Mouse (Mus musculus): Measurements from ENCODE around the gene Eif4g1. TPM values are rescaled to one million over a fixed set of nuclear protein-coding genes. Genes with fewer than 3 reads are reported as not detected.

The Eif4g1 gene
- total RNA-seq, 2 experiments from 2014 or later: 283 to 297 TPM

DNA sequence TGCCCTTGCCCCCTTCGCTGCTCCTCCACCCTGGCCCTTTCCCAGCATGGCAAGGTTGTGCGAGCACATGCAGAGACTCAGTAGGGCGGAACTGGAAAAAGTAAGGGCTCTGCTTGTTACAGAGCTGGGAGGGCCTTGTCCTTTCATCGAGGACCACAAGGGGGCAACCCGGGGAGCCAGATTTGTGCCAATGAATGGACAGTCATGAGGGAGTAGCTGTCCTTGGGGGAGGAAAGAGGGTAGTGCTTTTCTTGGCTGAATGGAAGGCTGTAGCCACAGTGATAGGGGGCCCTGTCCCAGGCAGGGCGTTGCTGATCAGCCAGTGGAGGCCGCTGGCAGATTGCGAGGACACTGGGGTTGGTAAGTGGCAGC, 34.4 kb downstream of the Eif4g1 start:
- peak; percentile 80 for TF ChIP-seq CTCF (conservative IDR thresholded peaks at IDR 0.05)
- DNase-seq (ENCODE audit: low spot score in 2 of 2): peak; percentile 65 to 74
- H3K27ac ChIP-seq: peak overlapping the region; percentile 77

DNA sequence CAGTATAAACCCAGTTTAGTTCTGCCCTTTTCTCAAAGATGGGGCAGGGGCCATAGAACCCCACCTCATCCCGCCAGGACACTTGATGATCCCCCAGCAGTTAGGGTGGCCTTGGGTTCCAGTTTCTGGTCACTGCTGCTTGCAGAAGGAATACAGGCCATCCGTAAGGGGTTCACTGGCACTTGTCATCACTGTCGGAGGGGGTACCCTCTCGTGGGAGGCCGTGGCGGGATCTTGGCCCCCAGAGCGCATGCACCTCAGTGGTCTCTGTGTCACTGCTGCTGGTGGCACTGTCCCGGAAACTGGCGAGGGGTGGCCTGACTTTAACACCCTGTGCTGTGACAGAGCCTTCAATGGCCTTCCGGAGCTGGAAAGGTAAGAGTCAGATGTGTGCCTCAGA, 35.0 kb downstream of the Eif4g1 start:
- TF ChIP-seq CTCF (conservative IDR thresholded peaks at IDR 0.05): no peak
- peak overlapping the region; percentile 77; the same call in 1 of the 2 replicates for H3K27ac ChIP-seq
- DNase-seq (ENCODE audit: low spot score in 2 of 2): no peak
- no peak overlapping the region for H3K4me3 ChIP-seq

More for the DNA sequence above, 34.4 kb downstream of the Eif4g1 start:
- H3K4me3 ChIP-seq: no peak overlapping the region

DNA sequence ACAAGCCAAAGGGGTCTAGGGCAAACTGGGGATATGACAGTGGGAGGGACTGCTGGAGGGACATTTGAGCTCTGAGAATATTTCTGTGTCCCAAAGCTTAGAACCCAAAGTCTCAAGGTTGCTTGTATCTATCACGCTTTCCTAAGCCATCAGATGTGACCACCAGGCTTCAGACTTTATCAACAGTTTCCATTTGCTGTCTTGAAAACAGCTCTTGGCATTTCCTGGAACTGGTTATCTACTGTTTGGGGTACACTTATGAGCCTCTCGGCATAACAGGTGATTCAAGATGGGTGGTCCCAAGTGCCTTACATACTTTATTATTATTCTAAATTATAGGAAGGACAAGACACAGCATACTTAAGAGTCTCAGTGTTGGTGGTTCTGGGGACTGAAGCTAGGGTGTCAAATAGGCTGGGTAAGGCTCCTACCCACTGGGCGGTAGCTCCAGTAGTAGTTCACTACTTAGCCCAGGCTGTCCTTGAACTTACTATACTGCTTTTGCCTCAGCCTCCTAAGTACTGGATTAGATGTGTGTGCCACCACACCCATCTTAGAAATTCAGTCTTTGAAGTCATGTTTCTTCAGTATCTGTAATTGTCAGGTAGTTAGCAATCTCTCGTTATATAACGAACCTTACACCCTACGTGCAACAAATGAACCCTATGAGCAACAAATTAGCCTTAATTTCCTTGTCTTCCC, 35.7 kb downstream of the Eif4g1 start:
- TF ChIP-seq CTCF (conservative IDR thresholded peaks at IDR 0.05): no peak
- Histone ChIP-seq H3K4me3 (no peak overlapping the region), H3K27ac (peak overlapping the region; percentile 44; the same call in 1 of the 2 replicates)
- no peak for DNase-seq (ENCODE audit: low spot score in 2 of 2)

DNA sequence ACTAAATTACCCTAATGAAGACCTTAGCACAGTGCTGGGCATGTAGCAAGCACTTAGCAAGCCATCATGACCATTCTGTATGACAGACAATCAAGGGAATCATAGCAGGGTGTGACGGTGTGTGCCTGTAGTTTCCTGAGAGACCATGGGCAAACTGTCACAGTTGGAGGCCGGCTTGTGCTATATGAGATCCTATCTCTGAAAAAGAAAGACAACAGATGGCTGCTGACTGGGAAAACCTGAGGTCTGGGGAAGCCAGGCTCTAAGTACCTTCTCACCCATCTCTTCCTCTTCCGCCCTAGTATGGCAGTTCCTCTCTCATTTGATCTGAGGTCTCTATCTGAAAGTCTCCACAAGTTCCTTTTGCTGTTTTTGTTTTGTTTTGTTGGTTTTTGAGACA, 37.7 kb downstream of the Eif4g1 start:
- no peak for DNase-seq (ENCODE audit: low spot score in 2 of 2)

DNA sequence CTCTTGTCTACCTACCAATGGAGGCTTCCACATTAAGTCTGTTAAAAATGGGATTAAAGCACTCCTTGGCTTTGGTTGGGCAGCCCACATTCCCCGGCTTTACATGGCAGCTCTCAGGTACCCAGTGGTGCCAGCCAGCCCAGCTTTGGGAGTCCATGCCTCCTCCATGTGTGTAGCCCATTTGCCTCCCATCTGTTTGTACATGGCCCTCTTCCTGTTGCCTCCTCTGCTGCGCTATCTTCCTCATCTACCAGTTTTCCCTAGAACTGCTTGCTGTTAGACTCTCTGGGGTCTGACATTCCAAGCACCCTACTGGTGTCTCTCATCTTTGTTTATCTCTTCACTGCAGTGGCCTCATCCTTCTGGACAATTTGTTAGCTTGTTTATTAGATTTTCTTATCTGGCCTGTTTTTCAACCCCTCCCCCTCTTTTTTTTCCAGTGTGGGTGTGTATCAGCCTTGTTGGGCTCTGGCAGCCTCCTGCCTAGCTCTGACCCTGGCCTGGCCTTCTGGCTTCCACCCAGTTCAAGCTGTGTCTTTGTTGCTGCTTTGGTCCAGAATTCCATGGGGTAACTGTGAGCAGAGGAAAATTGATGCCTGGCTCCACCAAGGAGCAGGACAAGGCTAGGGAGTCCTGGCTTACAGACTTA, 38.4 kb downstream of the Eif4g1 start:
- TF ChIP-seq CTCF (conservative IDR thresholded peaks at IDR 0.05): no peak
- DNase-seq (ENCODE audit: low spot score in 2 of 2): no peak
- Histone ChIP-seq H3K4me3 (no peak overlapping the region), H3K27ac (peak overlapping the region; percentile 44)

More for the DNA sequence above, 37.7 kb downstream of the Eif4g1 start:
- no peak for TF ChIP-seq CTCF (conservative IDR thresholded peaks at IDR 0.05)
- Histone ChIP-seq H3K27ac (peak overlapping the region; percentile 44), H3K4me3 (no peak overlapping the region)

DNA sequence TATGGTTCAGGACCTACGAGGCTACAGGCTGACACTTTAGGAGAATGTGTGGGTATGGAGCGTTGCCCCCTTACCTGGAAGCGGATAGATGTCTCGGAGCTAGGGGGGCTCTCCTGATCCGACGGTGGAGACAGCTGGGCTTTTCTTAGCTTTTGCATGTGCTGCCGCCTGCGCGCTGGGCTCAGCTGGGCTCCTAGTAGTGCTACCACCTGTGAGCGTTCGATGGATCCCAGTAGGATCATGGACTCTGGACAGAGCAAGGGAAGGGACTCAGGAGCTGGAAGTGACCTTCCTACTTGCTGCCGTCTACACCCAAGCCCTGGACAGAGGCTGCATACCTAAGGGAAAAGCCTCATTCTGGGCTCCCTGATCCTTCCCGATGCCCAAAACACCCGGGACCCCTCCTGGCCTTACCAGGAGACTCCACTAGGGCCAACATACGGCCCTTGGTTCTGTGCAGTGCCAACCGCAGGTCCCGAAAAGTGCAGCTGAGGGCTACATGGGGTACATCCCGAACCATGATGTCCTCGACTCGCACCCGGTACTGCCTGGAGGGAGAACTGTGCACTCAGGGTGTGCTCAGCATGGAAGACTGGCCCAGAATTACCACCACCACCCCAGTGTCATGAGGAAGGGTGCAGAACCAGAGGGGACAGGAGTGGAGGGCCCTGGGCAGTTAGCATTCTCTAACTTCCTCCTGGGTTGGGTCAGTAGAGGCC, 40.3 kb downstream of the Eif4g1 start:
- Histone ChIP-seq H3K27ac (peak overlapping the region; percentile 44), H3K4me3 (no peak overlapping the region)
- no peak for TF ChIP-seq CTCF (conservative IDR thresholded peaks at IDR 0.05)
- no peak for DNase-seq (ENCODE audit: low spot score in 2 of 2)

DNA sequence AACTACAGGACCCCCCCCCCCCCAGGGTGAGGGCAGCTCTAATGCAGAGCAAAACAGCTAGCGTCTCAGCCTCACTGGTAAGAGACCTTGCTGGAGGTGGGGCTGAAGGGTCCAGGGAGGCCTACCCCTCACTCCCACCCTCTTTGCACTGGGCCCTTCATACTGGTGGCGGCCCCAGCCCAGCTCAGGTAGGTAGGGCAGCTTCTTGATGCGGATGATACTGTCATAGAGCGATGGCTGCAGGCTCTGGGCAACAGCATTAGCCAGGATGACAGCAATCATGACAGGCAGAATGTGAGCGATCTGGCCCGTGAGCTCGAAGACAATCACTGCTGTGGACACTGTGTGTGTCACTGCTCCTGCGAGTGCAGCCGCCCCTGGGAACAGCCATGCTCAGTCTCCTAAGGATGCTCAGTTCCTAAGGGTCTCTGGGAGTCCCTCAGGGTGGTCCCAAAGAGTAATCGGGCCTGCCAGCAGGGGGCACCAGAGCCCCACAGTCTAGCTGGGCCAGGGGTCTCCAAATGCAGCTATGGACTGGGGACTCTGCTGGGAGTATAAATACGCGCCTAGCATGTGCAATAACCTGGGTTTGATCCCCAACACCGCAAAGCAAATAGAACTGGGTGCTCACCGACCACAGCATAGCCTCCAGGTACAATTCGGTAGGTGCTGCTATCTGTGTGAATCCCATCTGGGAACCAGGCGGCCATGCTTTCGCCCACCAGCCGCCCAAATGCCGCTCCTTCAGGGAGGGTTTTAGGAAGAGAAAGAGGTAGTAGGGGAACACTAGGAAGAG, 41.0 kb downstream of the Eif4g1 start:
- no peak for DNase-seq (ENCODE audit: low spot score in 2 of 2)
- 0 out of 2 replicates have a peak overlapping the region, but pooled peaks have one; percentile 20 for H3K27ac ChIP-seq
- H3K4me3 ChIP-seq: no peak overlapping the region
- peak; percentile 86 for TF ChIP-seq CTCF (conservative IDR thresholded peaks at IDR 0.05)

DNA sequence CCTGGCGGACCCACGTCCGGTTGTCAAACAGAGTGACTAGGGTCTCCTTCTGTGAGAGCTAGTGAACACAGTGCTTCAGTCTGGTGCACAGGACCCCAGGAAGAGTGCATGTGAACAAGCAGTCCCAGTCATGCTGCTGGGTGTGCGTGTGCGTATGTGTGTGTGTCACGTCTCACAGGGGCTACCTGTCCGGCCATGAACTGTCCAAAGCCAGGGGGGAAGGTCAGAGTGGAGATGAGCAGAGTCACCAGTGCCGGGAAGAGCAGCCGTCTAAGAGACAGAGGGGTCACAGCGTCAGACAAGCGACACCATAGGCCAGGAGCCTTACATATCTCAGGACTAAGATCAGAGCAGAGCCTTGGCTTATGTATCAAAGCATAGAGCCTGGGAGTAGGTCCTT, 42.3 kb downstream of the Eif4g1 start:
- Histone ChIP-seq H3K4me3 (no peak overlapping the region), H3K27ac (no peak overlapping the region)
- DNase-seq (ENCODE audit: low spot score in 2 of 2): no peak
- TF ChIP-seq CTCF (conservative IDR thresholded peaks at IDR 0.05): no peak

DNA sequence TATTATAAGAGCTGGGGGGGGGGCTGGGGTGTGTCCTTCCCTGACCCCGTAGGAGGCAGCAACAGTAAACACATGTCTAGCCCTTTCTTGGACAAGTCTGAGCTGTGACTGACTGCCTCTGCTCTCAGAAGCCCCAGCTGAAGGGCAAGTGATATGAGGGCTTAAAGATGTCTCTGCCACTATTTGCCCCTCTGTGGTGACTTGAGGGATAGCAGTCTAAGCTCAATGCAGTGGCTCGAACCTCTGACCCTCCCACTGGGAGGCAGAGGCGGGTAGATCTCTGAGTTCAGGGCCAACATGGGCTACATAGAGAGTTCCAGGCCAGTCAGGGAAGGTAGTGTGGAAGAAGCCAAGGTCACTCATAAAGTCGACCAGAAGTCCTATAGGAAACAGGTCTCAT, 42.7 kb downstream of the Eif4g1 start:
- TF ChIP-seq CTCF (conservative IDR thresholded peaks at IDR 0.05): peak; percentile 69
- no peak for DNase-seq (ENCODE audit: low spot score in 2 of 2)
- Histone ChIP-seq H3K27ac (no peak overlapping the region), H3K4me3 (no peak overlapping the region)

DNA sequence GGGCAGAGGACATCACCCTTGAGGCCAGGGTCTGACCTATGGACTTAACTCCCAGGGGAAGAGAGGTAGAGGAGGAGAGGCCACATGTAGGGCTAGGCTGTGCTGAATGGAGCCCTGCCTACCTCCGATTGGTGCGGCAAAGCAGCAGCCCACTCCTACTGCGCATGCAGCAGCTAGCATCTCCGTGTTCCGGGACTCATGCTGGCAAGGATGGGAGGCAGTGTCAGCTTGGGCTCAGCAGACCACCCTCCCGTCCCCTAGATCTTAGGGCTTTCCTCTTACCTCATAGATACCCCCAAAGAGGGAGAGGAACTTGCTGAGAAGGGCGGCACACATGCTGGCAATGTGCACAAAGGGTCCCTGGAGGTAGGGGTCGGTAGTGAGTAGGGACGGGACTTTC, 44.1 kb downstream of the Eif4g1 start:
- H3K27ac ChIP-seq: peak overlapping the region; percentile 71; the same call in 1 of the 2 replicates
- TF ChIP-seq CTCF (conservative IDR thresholded peaks at IDR 0.05): peak; percentile 48
- no peak overlapping the region for H3K4me3 ChIP-seq
- DNase-seq (ENCODE audit: low spot score in 2 of 2): no peak

DNA sequence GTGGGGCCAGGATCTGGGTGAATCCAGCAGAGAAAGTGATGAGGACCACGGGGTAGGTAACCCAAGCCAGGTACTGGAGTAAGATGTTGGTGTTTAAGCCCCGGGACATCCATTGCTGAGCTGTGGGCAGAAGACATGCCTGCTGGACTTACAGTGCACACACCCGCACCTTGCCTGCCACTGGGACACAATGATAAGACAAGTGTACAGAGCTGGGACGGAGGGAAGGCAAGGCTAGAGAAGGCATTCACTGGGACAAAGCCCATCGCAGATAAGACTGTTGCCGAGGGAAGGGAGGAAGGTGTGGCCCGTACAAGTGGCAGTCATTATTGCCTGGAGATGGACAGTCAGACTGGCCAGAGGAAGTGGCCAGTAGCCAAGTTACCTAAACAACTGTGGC, 44.8 kb downstream of the Eif4g1 start:
- H3K4me3 ChIP-seq: peak overlapping the region; percentile 15; the same call in 1 of the 2 replicates
- no peak for TF ChIP-seq CTCF (conservative IDR thresholded peaks at IDR 0.05)
- no peak for DNase-seq (ENCODE audit: low spot score in 2 of 2)
- H3K27ac ChIP-seq: peak overlapping the region; percentile 71; the same call in 1 of the 2 replicates

DNA sequence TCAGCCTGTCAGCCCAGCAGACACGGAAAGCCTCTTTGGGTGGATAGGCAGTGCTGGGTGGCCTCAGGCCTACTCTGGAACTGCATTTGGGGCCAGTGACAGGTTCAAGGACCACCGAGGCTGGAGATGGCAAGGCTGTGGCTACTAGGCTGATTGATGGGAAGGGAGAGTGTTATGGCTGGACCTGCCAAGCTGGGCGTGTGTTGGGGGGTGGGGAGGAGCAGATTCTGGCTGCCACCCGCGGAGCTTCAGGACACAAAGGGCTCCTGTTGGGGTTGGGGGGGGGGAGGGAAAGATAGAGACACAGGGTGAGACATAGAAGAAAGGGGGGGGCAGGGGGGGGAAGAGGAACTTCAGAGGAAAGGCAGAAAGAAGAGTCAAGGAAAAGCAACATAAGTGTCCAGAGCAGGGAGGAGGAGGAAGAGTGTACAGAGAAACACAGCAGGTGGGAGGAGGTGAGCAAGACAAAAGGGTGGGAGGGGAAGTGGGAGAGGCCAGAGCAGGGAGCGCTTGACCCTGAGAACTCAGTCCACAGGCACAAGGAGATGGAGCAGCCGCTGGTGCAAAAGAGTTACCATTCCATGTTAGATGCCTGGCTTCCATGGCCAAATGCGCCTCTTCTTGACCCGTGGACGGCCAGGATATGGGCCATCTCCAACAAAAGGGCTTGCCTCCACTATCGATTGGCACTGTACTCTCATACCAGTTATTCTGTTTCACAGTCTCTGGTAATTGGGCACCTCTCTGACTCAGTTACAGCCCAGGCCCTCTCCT, 46.4 kb downstream of the Eif4g1 start:
- Histone ChIP-seq H3K27ac (peak overlapping the region; percentile 94), H3K4me3 (peak overlapping the region; percentile 74)
- no peak for TF ChIP-seq CTCF (conservative IDR thresholded peaks at IDR 0.05)
- no peak for DNase-seq (ENCODE audit: low spot score in 2 of 2)

Data from layer of hippocampus, adult 2 months (tissue).